Mouse (Mus musculus) adrenal gland, adult 8-10 months (tissue): ENCODE results near the gene Olfr850. TPM values are rescaled to one million over a fixed set of nuclear protein-coding genes. Genes with fewer than 3 reads are reported as not detected.

Experiments
- DNase-seq: peaks from one replicate; pipeline ENCODE4 v3.0.0; 2022
- total RNA-seq, 4 experiments: library from RNA; stranded (reverse); gene quantifications; 2 replicates each; pipeline ENCODE4 v1.2.4; 2022

Gene Olfr850
- not detected for total RNA-seq

DNA sequence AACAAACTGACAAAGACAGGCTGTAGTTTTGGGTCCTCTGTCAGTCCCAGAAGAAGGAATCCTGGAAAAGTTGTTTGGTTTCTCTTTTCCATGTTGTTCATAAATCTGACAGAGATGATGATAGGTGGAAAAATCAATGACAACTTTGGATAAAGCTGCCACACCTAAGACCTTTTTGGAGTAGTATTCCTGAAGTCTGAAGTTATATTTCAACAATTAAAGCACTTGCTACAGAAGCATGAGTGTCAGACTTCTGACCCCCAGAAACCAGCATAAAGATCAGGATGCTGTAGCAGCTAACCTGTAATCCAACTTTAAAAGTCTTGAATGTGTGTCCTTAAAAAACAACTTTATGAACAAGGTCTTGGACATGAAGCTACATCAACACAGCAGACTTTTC, at the start of gene Olfr850:
Gene Olfr850, minus strand, starts transcription at position 101 of the 400 bp plus-strand sequence.
- no peak for DNase-seq

DNA sequence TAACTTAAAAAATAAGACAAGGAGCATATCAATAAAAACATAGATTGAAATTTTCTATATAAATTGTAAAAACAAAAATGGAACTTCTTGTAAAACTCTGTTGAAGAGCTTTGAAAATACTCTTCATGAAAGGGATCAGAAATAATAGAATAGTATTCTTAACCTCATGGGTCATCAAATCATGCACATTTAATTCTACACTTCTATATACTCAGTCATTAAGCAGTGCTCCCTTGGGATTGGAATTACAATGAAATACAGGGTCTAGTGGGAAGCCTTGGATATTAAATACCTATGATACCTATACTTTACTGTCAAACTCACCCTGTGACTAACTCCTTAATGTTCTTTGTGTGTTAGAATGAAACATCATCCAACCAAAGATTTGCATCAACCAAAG, 14.9 kb upstream of the Olfr850 start, which contains the start of gene Olfr851:
Gene Olfr851, plus strand, starts transcription at position 301 of the 400 bp plus-strand sequence.
- no peak for DNase-seq

DNA sequence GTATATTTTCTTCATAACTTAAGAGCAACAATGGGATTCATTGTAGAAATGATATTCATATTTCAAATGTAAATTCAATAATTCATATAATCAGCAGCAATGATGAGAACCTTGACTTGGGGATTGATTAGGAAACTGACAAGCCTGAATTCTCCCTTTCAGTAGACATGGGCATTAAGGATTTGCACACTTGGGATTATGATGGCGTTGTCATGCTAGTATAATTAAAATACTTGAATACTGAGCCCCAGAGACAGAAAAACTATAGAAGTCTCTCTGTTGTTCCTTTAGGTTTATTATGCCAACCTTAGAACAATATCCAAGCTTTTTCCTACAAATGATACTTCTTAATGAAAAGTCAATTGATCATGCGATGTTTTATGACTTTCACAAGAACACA, 38.1 kb downstream of the Olfr850 start, which contains the start of gene Olfr849:
Gene Olfr849, plus strand, starts transcription at position 301 of the 400 bp plus-strand sequence.
- no peak for DNase-seq

Other genes starting within 250 kb of the Olfr850 start
- gene Olfr843, start 226.3 kb downstream of the Olfr850 start, total RNA-seq = not detected
- not detected for gene Olfr844, start 161.9 kb downstream of the Olfr850 start, total RNA-seq
- gene Olfr845, start 141.8 kb downstream of the Olfr850 start, total RNA-seq = not detected
- not detected for gene Olfr846, start 114.2 kb downstream of the Olfr850 start, total RNA-seq
- not detected for gene Olfr847, start 99.6 kb downstream of the Olfr850 start, total RNA-seq
- not detected for gene Olfr849, start 38.0 kb downstream of the Olfr850 start, total RNA-seq
- not detected for gene Olfr851, start 15.0 kb upstream of the Olfr850 start, total RNA-seq
- gene Olfr853, start 62.8 kb upstream of the Olfr850 start, total RNA-seq = not detected
- gene Olfr854, start 89.1 kb upstream of the Olfr850 start, total RNA-seq = not detected
- not detected for gene Olfr855, start 104.4 kb upstream of the Olfr850 start, total RNA-seq
- 10 to 100 TPM; 23.0 to 33.8 (median 26.1) TPM for gene Zfp317, start 143.9 kb upstream of the Olfr850 start, total RNA-seq
- gene Olfr857, start 231.2 kb upstream of the Olfr850 start, total RNA-seq = under 1 TPM in 1 of 4 experiments, not detected in 3; 0.17 TPM